Mouse (Mus musculus) spleen, adult 2 months (tissue): ENCODE data around the gene Slco2b1. TPM values are rescaled to one million over a fixed set of nuclear protein-coding genes. Genes with fewer than 3 reads are reported as not detected.

Source experiments
- DNase-seq, 2 experiments: peaks; one replicate each; pipeline versions ENCODE4 v3.0.0 to v3.0.0-alpha.2; 2012 to 2021; ENCODE audit warnings: low spot score in 2 of 2, low read depth in 1 of 2
- H3K27ac ChIP-seq: fragments of 200-500 bp; 2 replicates; pipeline ENCODE4 v1.5.1; 2012; ENCODE audit warnings: low read length, inconsistent platforms; ENCODE audit not compliant: insufficient read depth
- H3K27me3 ChIP-seq: fragments of 200-500 bp; 2 replicates; pipeline ENCODE4 v1.6.1; 2012; ENCODE audit warnings: mild to moderate bottlenecking, moderate library complexity, low read length, inconsistent platforms; ENCODE audit not compliant: control insufficient read depth, insufficient read depth
- H3K36me3 ChIP-seq: fragments of 200-500 bp; 2 replicates; pipeline ENCODE4 v1.6.1; 2012; ENCODE audit warnings: mild to moderate bottlenecking, low read length, inconsistent platforms; ENCODE audit not compliant: control insufficient read depth, insufficient read depth
- H3K4me1 ChIP-seq: fragments of 200-500 bp; 2 replicates; pipeline ENCODE4 v1.6.1; 2011; ENCODE audit warnings: inconsistent platforms; ENCODE audit not compliant: control insufficient read depth, insufficient read depth, insufficient read length
- H3K4me3 ChIP-seq: fragments of 200-500 bp; 2 replicates; pipeline ENCODE4 v1.5.1; 2011; ENCODE audit warnings: mild to moderate bottlenecking, inconsistent platforms; ENCODE audit not compliant: insufficient read depth, insufficient read length; ENCODE audit errors: extremely low read depth
- CTCF ChIP-seq: fragments of 200-500 bp; IDR thresholded peaks from 2 replicates; pipeline ENCODE4 v1.5.1; 2011; ENCODE audit warnings: mild to moderate bottlenecking, inconsistent platforms; ENCODE audit not compliant: insufficient read depth, insufficient read length, insufficient replicate concordance; ENCODE audit errors: extremely low read depth
- POLR2A ChIP-seq: fragments of 200-500 bp; IDR thresholded peaks from 2 replicates; pipeline ENCODE4 v1.6.1; 2011; ENCODE audit warnings: low read depth, low read length, inconsistent platforms
- WGBS: fragments of 180-500 bp; shearing (Covaris S2); methylation state at CpG from one replicate; pipeline ENCODE4 v1.1.7; 2018; 5-methylcytosine and 5-hydroxymethylcytosine counted together
- polyA plus RNA-seq: library from polyadenylated mRNA; depleted of rRNA; stranded (reverse); fragments of >200 nt; gene quantifications from 2 replicates; pipeline ENCODE4 v1.2.3, GENCODE M21; 2012

Slco2b1 gene
- polyA plus RNA-seq, 1 experiment = 39.1 TPM

- 15% methylated on average over 5 of the region's 5 CpGs for WGBS
- Histone ChIP-seq H3K4me3 (no peak overlapping the region), H3K27ac (no peak overlapping the region), H3K4me1 (peaks cover 4% of the 10 kb centered on the region; the same call in 1 of the 2 replicates), H3K36me3 (no peaks in the 10 kb centered on the region), H3K27me3 (no peaks in the 10 kb centered on the region)
- TF ChIP-seq CTCF (no peak), POLR2A (no peak)
- no peak for DNase-seq
These were observed 36.9 kb downstream of the Slco2b1 start for GRCm38 (mm10) chr7:99674209-99674608.

GRCm38 (mm10) chr7:99673188-99673587 lies 38.0 kb downstream of the Slco2b1 start:
- H3K27ac ChIP-seq = no peak overlapping the region
- no peak for DNase-seq
- TF ChIP-seq CTCF (no peak), POLR2A (no peak)
- no peak overlapping the region for H3K4me3 ChIP-seq
- WGBS = 88% methylated on average over 8 of the region's 8 CpGs
- H3K27me3 ChIP-seq = no peaks in the 10 kb centered on the region
- H3K36me3 ChIP-seq = no peaks in the 10 kb centered on the region
- peaks cover 4% of the 10 kb centered on the region; the same call in 1 of the 2 replicates for H3K4me1 ChIP-seq

- WGBS = 88% methylated on average over 9 of the region's 9 CpGs
- DNase-seq = no peak
- Histone ChIP-seq H3K27ac (no peak overlapping the region), H3K36me3 (no peaks in the 10 kb centered on the region), H3K4me1 (peaks cover 4% of the 10 kb centered on the region; the same call in 1 of the 2 replicates), H3K4me3 (no peak overlapping the region), H3K27me3 (no peaks in the 10 kb centered on the region)
- TF ChIP-seq POLR2A (no peak), CTCF (no peak)
These were observed 39.4 kb downstream of the Slco2b1 start for GRCm38 (mm10) chr7:99671544-99672435.

GRCm38 (mm10) chr7:99670915-99671314 lies 40.2 kb downstream of the Slco2b1 start:
- no peak for DNase-seq
- WGBS = 83% methylated on average over 4 of the region's 4 CpGs
- Histone ChIP-seq H3K4me3 (no peak overlapping the region), H3K36me3 (no peaks in the 10 kb centered on the region), H3K4me1 (peaks cover 4% of the 10 kb centered on the region; the same call in 1 of the 2 replicates), H3K27me3 (no peaks in the 10 kb centered on the region), H3K27ac (no peak overlapping the region)
- TF ChIP-seq POLR2A (no peak), CTCF (no peak)

GRCm38 (mm10) chr7:99668802-99669201 lies 42.3 kb downstream of the Slco2b1 start:
- H3K36me3 ChIP-seq = no peaks in the 10 kb centered on the region
- WGBS = 78% methylated on average over 4 of the region's 4 CpGs
- no peak overlapping the region for H3K4me3 ChIP-seq
- no peaks in the 10 kb centered on the region for H3K4me1 ChIP-seq
- no peak for DNase-seq
- H3K27me3 ChIP-seq = no peaks in the 10 kb centered on the region
- H3K27ac ChIP-seq = no peak overlapping the region
- no peak for TF ChIP-seq POLR2A
- no peak for TF ChIP-seq CTCF

- TF ChIP-seq POLR2A = no peak
- TF ChIP-seq CTCF = no peak
- Histone ChIP-seq H3K27me3 (no peaks in the 10 kb centered on the region), H3K36me3 (no peaks in the 10 kb centered on the region)
These were observed 44.0 kb downstream of the Slco2b1 start for GRCm38 (mm10) chr7:99667096-99667495.

More at GRCm38 (mm10) chr7:99667096-99667495, 44.0 kb downstream of the Slco2b1 start:
- WGBS = 96% methylated on average over 16 of the region's 16 CpGs
- no peak overlapping the region for H3K27ac ChIP-seq
- H3K4me1 ChIP-seq = no peaks in the 10 kb centered on the region
- no peak overlapping the region for H3K4me3 ChIP-seq
- no peak for DNase-seq
